Comparison of ENCODE assay signal across 22 mouse cellular contexts in genomic region chr2:30437791-30438190, GRCm38 (mm10). TPM values are rescaled to one million over a fixed set of nuclear protein-coding genes. Genes with fewer than 3 reads are reported as not detected.
DNase-seq lines count a peak whose midpoint lies in the region; ATAC-seq lines count a peak whose summit lies in the region.
"Had no signal": no experiment of that assay in that cellular context is flagged by ENCODE, and none has a peak within 500 bp of the region (broad histone marks: within the 10 kb centered on the region; RNA-seq: fewer than 3 reads in every experiment).

No protein-coding gene starts in this region.

- no peak for ATAC-seq in cerebellum, adult (ENCODE audit: insufficient number of reproducible peaks, low FRiP score, low TSS enrichment)
- ATAC-seq in midbrain, embryonic 11.5 days (ENCODE audit: low FRiP score): no peak
- ATAC-seq in midbrain, embryonic 14.5 days (ENCODE audit: low FRiP score, low TSS enrichment): no peak
- ATAC-seq: forebrain, embryonic 14.5 days; forebrain, embryonic 16.5 days had no signal

- no peak overlapping the region for H3K4me2 ChIP-seq in midbrain, embryonic 11.5 days
- no peak overlapping the region for H3K4me2 ChIP-seq in midbrain, embryonic 14.5 days (ENCODE audit: low read length)
- H3K4me2 ChIP-seq: embryonic facial prominence, embryonic 13.5 days; embryonic facial prominence, embryonic 15.5 days; forebrain, embryonic 12.5 days had no signal

- H3K4me1 ChIP-seq in midbrain, embryonic 11.5 days (ENCODE audit: control insufficient read depth, insufficient read depth, low read length): peaks cover 26% of the 10 kb centered on the region
- H3K4me1 ChIP-seq in midbrain, embryonic 14.5 days (ENCODE audit: control insufficient read depth, insufficient read depth, low read length): peaks cover 24% of the 10 kb centered on the region
- H3K4me1 ChIP-seq in limb, embryonic 10.5 days: peaks cover 32% of the 10 kb centered on the region

- no peak overlapping the region for H3K27ac ChIP-seq in midbrain, embryonic 11.5 days (ENCODE audit: low read depth, low read length)
- H3K27ac ChIP-seq in midbrain, embryonic 14.5 days (replicated peaks; ENCODE audit: low read depth, low read length): no peak overlapping the region
- 0 out of 2 replicates have a peak overlapping the region, but pooled peaks have one; percentile 42 for H3K27ac ChIP-seq in limb, embryonic 10.5 days
- H3K27ac ChIP-seq: embryonic facial prominence, embryonic 13.5 days; embryonic facial prominence, embryonic 15.5 days; forebrain, embryonic 10.5 days; forebrain, embryonic 12.5 days had no signal

- H3K27me3 ChIP-seq in midbrain, embryonic 11.5 days (ENCODE audit: control insufficient read depth, insufficient read depth, low read length): no peaks in the 10 kb centered on the region
- no peaks in the 10 kb centered on the region for H3K27me3 ChIP-seq in midbrain, embryonic 14.5 days (ENCODE audit: control insufficient read depth, insufficient read depth, low read length)
- H3K27me3 ChIP-seq in limb, embryonic 10.5 days (ENCODE audit: low read depth, poor library complexity, severe bottlenecking): no peaks in the 10 kb centered on the region
- H3K27me3 ChIP-seq: embryonic facial prominence, embryonic 13.5 days; embryonic facial prominence, embryonic 15.5 days; forebrain, embryonic 12.5 days had no signal

- no peaks in the 10 kb centered on the region for H3K9me3 ChIP-seq in midbrain, embryonic 11.5 days (ENCODE audit: control insufficient read depth, low read length)
- H3K9me3 ChIP-seq in midbrain, embryonic 14.5 days (ENCODE audit: control insufficient read depth, low read length): no peaks in the 10 kb centered on the region
- no peaks in the 10 kb centered on the region for H3K9me3 ChIP-seq in limb, embryonic 10.5 days (replicated peaks)
- H3K9me3 ChIP-seq: embryonic facial prominence, embryonic 13.5 days; embryonic facial prominence, embryonic 15.5 days; forebrain, embryonic 10.5 days; forebrain, embryonic 12.5 days had no signal

- H3K36me3 ChIP-seq in midbrain, embryonic 11.5 days (ENCODE audit: control insufficient read depth, insufficient read depth, low read length): peaks cover 20% of the 10 kb centered on the region
- H3K36me3 ChIP-seq in midbrain, embryonic 14.5 days (ENCODE audit: control insufficient read depth, insufficient read depth, low read length): peaks cover 59% of the 10 kb centered on the region
- H3K36me3 ChIP-seq in limb, embryonic 10.5 days: peaks cover 79% of the 10 kb centered on the region

- H3K9ac ChIP-seq in midbrain, embryonic 11.5 days (ENCODE audit: low read length): no peak overlapping the region
- no peak overlapping the region for H3K9ac ChIP-seq in midbrain, embryonic 14.5 days (replicated peaks; ENCODE audit: low read length)
- H3K9ac ChIP-seq: embryonic facial prominence, embryonic 13.5 days; embryonic facial prominence, embryonic 15.5 days; forebrain, embryonic 12.5 days had no signal

- no peak overlapping the region for H3K4me3 ChIP-seq in midbrain, embryonic 11.5 days (ENCODE audit: low read depth, low read length)
- H3K4me3 ChIP-seq in midbrain, embryonic 14.5 days (replicated peaks; ENCODE audit: low read depth, low read length): no peak overlapping the region
- H3K4me3 ChIP-seq in limb, embryonic 10.5 days: no peak overlapping the region
- H3K4me3 ChIP-seq: embryonic facial prominence, embryonic 13.5 days; embryonic facial prominence, embryonic 15.5 days; erythroblast, embryonic 14.5 days; forebrain, embryonic 10.5 days; forebrain, embryonic 12.5 days had no signal

- peak; percentile 29 for DNase-seq in cerebellum, adult 11-12 months
- peak; percentile 66 for DNase-seq in midbrain, embryonic 11.5 days (ENCODE audit: low spot score, missing footprints)
- DNase-seq in midbrain, embryonic 14.5 days: no peak
- no peak for DNase-seq in limb, embryonic 10.5 days (ENCODE audit: low spot score)
- no peak for DNase-seq in B cell, adult 2 months
- DNase-seq: adrenal gland, adult 2 months; adrenal gland, postnatal 10 days; adrenal gland, postnatal 25 days; cerebellum, adult 18-20 months; cerebellum, adult 8-10 months; cerebellum, adult 9-11 months; cerebellum, postnatal 14 days; cerebellum, postnatal 36 days; embryo, embryonic 11 days had no signal

- 93% methylated on average over 3 of the region's 4 CpGs for WGBS in midbrain, embryonic 11.5 days
- WGBS in midbrain, embryonic 14.5 days: 96% methylated on average over 4 of the region's 4 CpGs
- WGBS in limb, embryonic 10.5 days: 90% methylated on average over 4 of the region's 4 CpGs

RNA-seq across cellular contexts. Expression of gene Ptpa, which starts 22.0 kb away (rescaled TPM):
- 50.7 and 54.3 TPM in 2 replicates for polyA plus RNA-seq in midbrain, embryonic 11.5 days (2014; fragmentation: Nextera tagmentation; extraction: Ambion mirVana)
- 86.7 and 115 TPM in 2 replicates for polyA plus RNA-seq in midbrain, embryonic 14.5 days (2014; fragmentation: Nextera tagmentation; extraction: Ambion mirVana)
- 172 and 177 TPM in 2 replicates for polyA plus RNA-seq in limb, embryonic 10.5 days (2016; fragmentation: Nextera tagmentation; extraction: Ambion mirVana)

RNA-seq across cellular contexts. Expression of gene Crat, which starts 22.2 kb away (rescaled TPM):
- polyA plus RNA-seq in midbrain, embryonic 11.5 days (2014; fragmentation: Nextera tagmentation; extraction: Ambion mirVana): 23.7 and 24.2 TPM in 2 replicates
- 22.2 and 24.0 TPM in 2 replicates for polyA plus RNA-seq in midbrain, embryonic 14.5 days (2014; fragmentation: Nextera tagmentation; extraction: Ambion mirVana)
- 21.9 and 22.9 TPM in 2 replicates for polyA plus RNA-seq in limb, embryonic 10.5 days (2016; fragmentation: Nextera tagmentation; extraction: Ambion mirVana)

RNA-seq across cellular contexts. Expression of gene Ier5l, which starts 36.2 kb away (rescaled TPM):
- 4.9 and 5.0 TPM in 2 replicates for polyA plus RNA-seq in midbrain, embryonic 11.5 days (2014; fragmentation: Nextera tagmentation; extraction: Ambion mirVana)
- 3.7 and 4.3 TPM in 2 replicates for polyA plus RNA-seq in midbrain, embryonic 14.5 days (2014; fragmentation: Nextera tagmentation; extraction: Ambion mirVana)
- 2.2 and 2.9 TPM in 2 replicates for polyA plus RNA-seq in limb, embryonic 10.5 days (2016; fragmentation: Nextera tagmentation; extraction: Ambion mirVana)

RNA-seq across cellular contexts. Expression of gene Dolpp1, which starts 45.7 kb away (rescaled TPM):
- polyA plus RNA-seq in midbrain, embryonic 11.5 days (2014; fragmentation: Nextera tagmentation; extraction: Ambion mirVana): 41.1 and 45.8 TPM in 2 replicates
- polyA plus RNA-seq in midbrain, embryonic 14.5 days (2014; fragmentation: Nextera tagmentation; extraction: Ambion mirVana): 56.3 and 57.2 TPM in 2 replicates
- 37.6 and 45.4 TPM in 2 replicates for polyA plus RNA-seq in limb, embryonic 10.5 days (2016; fragmentation: Nextera tagmentation; extraction: Ambion mirVana)

Comparison
In these comparisons a context has a peak if more than half of its experiments do, and no peak if none do; other contexts are left out.
1. DNase-seq: peak in cerebellum, adult 11-12 months (single experiment) and midbrain, embryonic 11.5 days (single experiment); none in midbrain, embryonic 14.5 days (single experiment), limb, embryonic 10.5 days (single experiment) and B cell, adult 2 months (0 of 2).